Mouse (Mus musculus) ovary, postnatal 36 days (tissue): ENCODE data around the gene Gm20696.

Source experiments
- DNase-seq: peaks from one replicate; pipeline ENCODE4 v3.0.0; 2022; ENCODE audit warnings: low spot score, mixed read lengths

Gm20696 gene

GRCm38 (mm10) chr6:99260941-99261736 lies 405.5 kb downstream of the Gm20696 start:
- no peak for DNase-seq

GRCm38 (mm10) chr6:99258346-99258745 lies 408.3 kb downstream of the Gm20696 start:
- DNase-seq = no peak

- DNase-seq = no peak
Observed at GRCm38 (mm10) chr6:99257676-99258075, 408.9 kb downstream of the Gm20696 start.

GRCm38 (mm10) chr6:99253331-99253730 lies 413.3 kb downstream of the Gm20696 start:
- DNase-seq = no peak

- DNase-seq = no peak
Observed at GRCm38 (mm10) chr6:99252816-99253215, 413.8 kb downstream of the Gm20696 start.

GRCm38 (mm10) chr6:99251924-99252323 lies 414.7 kb downstream of the Gm20696 start:
- DNase-seq = no peak

GRCm38 (mm10) chr6:99251222-99251621 lies 415.4 kb downstream of the Gm20696 start:
- DNase-seq = no peak

- DNase-seq = no peak
Observed at GRCm38 (mm10) chr6:99249496-99250030, 417.0 kb downstream of the Gm20696 start.

GRCm38 (mm10) chr6:99248396-99248795 lies 418.2 kb downstream of the Gm20696 start:
- no peak for DNase-seq

- no peak for DNase-seq
Observed at GRCm38 (mm10) chr6:99241625-99242395, 424.8 kb downstream of the Gm20696 start.

GRCm38 (mm10) chr6:99240764-99241163 lies 425.8 kb downstream of the Gm20696 start:
- DNase-seq = no peak

GRCm38 (mm10) chr6:99235588-99235987 lies 431.0 kb downstream of the Gm20696 start:
- DNase-seq = no peak

GRCm38 (mm10) chr6:99233411-99233810 lies 433.2 kb downstream of the Gm20696 start:
- no peak for DNase-seq

- no peak for DNase-seq
Observed at GRCm38 (mm10) chr6:99228336-99228870, 438.2 kb downstream of the Gm20696 start.

GRCm38 (mm10) chr6:99221147-99221546 lies 445.4 kb downstream of the Gm20696 start:
- no peak for DNase-seq

GRCm38 (mm10) chr6:99220472-99220871 lies 446.1 kb downstream of the Gm20696 start:
- DNase-seq = no peak

- DNase-seq = no peak
Observed at GRCm38 (mm10) chr6:99217846-99218245, 448.8 kb downstream of the Gm20696 start.

- DNase-seq = no peak
Observed at GRCm38 (mm10) chr6:99217155-99217554, 449.4 kb downstream of the Gm20696 start.

GRCm38 (mm10) chr6:99212461-99212860 lies 454.1 kb downstream of the Gm20696 start:
- DNase-seq = no peak

GRCm38 (mm10) chr6:99211663-99212333 lies 454.8 kb downstream of the Gm20696 start:
- DNase-seq = no peak

GRCm38 (mm10) chr6:99210161-99210560 lies 456.4 kb downstream of the Gm20696 start:
- DNase-seq = no peak
